Mouse (Mus musculus) liver, embryonic 14.5 days (tissue): Measurements from ENCODE around the gene Dhrs9.

Source experiments
- CTCF ChIP-seq: IDR thresholded peaks from 2 replicates; pipeline ENCODE4 v1.5.1; 2016; ENCODE audit warnings: antibody characterized with exemption, low read depth, control low read depth
- EP300 ChIP-seq: IDR thresholded peaks from 2 replicates; pipeline ENCODE4 v1.6.1; 2016; ENCODE audit warnings: antibody characterized with exemption, low read depth

DNA sequence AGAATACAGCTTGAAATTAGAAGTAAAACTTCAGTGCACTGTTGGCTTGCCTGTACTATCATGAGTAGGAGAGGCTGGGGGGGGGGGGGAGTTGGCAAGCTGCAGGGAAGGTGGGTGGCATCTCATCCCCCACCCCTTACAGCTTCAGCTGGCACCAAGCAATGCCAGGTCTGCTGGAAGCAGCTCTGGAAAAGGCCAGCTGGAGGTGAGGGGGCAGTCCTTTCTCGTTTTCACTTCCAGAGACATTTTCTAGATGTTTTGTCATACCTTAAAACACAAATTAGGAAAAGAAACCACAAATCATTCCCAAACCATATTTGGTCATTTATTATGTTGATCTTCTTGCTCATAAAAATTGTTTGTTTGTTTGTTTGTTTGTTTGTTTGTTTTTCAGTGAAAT is 444 bp upstream of the Dhrs9 start:
- TF ChIP-seq CTCF = no peak
- TF ChIP-seq EP300 = no peak
